Mouse (Mus musculus): Measurements from ENCODE around the gene Polr2j. TPM values are rescaled to one million over a fixed set of nuclear protein-coding genes. Genes with fewer than 3 reads are reported as not detected.
"Not testable (repeated sequence)": the region's sequence is repeated elsewhere in the genome, so short reads cannot be mapped to it uniquely, and the experiment has no call there.

Polr2j gene
- total RNA-seq, 2 experiments from 2014 or later, result 103 to 105 TPM

DNA sequence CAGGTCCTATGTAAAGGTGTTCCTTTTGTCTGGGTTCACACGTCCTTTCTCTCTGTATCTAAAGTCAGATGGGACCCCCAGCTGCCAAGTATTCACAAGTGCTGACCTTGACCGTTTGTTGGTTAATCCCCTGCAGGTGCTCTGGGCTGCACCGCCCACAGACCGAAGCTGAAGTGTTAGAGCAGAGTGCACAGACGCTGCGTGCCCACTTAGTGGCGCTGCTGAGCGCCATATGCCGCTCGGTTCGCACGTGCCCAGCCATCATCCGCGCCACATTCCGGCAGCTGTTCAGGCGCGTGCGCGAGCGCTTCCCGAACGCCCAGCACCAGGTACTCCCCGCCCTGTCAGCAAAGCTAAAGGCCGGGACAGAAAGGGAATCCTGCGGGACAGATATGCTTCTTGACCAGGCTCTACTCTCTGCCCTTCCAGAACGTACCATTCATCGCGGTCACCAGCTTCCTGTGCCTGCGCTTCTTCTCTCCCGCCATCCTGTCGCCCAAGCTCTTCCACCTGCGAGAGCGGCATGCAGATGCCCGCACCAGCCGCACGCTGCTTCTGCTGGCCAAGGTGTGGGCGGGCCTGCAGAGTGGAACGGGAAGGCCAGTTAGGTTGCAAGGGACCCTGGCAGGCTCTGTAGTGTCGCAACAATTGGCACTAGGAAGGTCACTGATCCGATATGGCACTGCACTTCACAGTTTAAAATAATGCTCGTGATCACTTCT lies 14.2 kb upstream of the Polr2j start:
- ATAC-seq (ENCODE audit: poor library complexity, severe bottlenecking), result peak; percentile 98

DNA sequence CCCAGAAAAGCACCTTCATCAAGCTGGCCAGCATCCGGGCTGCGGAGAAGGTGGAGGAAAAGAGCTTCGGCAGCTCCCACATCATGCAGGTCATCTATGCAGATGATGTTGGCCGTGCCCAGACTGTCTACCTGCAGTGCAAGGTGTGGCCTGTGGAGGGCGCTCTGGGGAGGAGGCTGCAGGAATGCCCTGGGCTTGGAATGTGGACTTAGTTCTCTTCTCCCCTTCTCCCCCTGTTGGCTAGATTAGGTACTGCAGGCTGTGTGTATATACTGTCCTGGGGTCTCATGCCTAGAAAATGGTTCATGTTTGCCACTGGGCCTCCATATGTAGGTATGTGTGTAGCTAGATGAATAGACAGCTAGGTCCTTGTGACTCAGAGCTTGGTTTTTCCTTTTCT lies 11.9 kb upstream of the Polr2j start:
- ATAC-seq (ENCODE audit: poor library complexity, severe bottlenecking), result no peak

DNA sequence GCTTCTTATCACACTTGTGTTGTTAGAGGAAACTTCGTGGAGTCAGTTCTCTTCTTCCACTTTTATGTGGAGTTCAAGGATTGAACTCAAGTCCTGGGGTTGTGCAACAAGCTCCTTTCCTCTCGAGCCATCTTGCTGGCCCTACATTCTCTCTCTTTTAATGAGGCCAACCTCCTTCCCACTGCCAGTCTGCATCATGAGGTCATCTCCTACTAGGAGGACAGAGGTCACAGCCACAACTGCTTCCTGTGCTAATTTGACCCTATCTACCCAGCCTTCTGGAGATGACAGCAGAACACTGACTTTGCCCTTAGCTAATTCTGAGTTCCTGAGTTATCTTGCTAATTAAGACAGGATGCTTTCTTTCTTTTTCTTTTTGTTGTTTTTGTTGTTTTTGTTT lies 7.9 kb upstream of the Polr2j start:
- no peak for ATAC-seq (ENCODE audit: poor library complexity, severe bottlenecking)

DNA sequence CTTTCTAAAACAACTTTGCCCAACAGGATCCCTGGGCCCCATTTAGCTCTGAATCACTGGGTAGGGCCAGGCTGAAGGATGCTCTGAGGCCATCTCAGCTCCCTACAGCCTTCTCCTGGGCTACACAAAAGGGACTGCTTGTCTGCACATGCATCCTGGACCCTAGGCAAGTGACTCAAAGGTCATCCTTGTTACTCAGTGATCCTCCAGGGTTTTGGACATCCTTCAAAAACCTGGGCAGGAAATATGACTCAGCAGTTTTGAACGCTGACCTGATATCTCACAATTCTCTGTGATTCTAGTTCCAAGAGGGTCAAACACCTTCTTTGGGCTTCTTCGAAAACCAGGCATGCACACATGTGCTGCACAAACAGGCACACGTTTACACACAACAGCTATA lies 7.4 kb upstream of the Polr2j start:
- no peak for ATAC-seq (ENCODE audit: poor library complexity, severe bottlenecking)

DNA sequence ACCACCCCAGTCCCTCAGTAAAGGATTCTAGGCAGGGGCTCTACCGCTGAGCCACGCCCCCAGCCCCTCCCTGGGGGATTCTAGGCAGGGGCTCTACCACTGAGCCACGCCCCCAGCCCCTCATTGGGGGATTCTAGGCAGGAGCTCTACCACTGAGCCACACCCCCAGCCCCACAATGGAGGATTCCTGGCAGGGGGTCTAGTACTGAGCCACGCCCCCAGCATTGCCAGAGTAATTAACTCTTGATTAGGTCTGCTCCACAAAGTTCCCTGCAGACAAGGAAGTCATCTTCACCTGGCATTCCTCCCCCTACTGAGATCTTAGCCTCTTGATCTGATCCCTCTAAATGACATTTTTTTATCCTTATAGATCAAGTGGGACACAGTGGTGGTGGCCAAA lies 2.9 kb upstream of the Polr2j start:
- not testable (repeated sequence) for ATAC-seq (ENCODE audit: poor library complexity, severe bottlenecking)

DNA sequence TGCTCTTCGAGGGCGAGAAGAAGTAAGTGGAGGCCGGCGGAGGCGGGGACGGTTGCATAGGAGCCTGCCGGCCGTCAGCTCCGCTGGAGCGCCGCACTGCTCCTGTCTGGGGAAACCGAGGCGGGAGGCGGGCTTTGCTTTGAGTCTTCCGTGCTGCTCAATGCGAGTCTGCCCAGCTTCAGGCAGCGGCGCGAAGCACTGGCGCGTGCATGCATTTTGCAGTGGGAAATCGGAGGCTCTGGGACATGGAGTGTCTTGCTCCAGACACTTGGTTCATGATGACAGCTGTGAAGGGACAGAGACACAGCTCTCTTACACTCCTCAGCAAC lies 317 bp downstream of the Polr2j start:
- peak; percentile 55 for ATAC-seq (ENCODE audit: poor library complexity, severe bottlenecking)

DNA sequence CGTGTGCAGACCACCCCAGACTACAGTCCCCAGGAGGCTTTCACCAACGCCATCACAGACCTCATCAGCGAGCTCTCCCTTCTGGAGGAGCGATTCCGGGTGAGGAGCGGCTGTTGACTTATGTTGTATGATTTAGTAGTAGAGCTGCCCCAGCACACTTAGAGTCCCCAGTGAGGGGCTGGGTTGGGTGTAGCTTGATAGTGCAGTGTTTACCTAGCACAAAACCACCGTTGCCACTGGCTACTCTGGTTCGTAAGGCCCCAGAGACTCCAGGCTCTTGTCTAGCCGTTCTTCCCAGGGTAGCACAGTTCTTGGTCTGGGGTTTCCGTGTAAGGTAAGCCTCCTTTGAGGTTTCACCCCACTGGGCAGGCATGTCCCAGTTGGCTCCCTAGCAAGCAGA lies 5.7 kb downstream of the Polr2j start:
- ATAC-seq (ENCODE audit: poor library complexity, severe bottlenecking), result no peak

DNA sequence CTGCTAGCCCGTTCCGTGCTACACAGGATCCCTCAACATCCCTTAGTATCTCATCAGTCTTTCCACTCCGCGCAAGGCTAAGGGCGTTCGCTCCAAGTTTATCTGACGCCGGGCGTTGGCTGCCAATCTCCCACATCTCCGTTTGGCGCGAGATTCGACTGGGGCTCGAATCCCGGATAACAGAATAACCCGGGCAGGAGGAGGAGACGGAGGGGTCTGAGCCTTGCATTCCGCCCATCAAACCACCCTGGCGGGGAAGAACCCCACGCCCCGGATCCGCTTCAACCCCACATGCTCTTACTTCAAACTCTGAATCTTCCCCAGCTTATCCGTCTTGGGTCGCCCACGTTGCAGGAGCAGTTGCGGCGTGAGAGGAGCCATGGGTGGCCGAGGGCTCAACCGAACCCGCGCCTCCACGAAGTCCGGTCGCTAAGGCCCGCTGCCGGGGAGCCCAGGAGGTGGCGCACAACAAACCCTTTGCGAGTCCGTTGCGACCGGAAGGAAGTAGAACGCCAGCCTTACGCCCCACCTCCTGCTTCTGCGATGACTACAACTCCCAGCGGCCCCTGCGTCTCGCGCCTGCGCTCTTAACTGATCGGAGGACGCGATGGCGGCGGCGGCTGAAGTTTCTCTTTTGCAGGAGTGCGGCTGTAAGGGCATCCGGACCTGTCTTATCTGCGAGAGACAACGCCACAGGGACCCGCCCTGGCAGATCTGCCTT lies 19.3 kb downstream of the Polr2j start, which contains the start of the genes Lrwd1 and Alkbh4:
Lrwd1 (minus strand) TSS at position 504 of the 721 bp plus-strand sequence.
Alkbh4 (plus strand) TSS at position 576 of the 721 bp plus-strand sequence.
- peak; percentile 87 for ATAC-seq (ENCODE audit: poor library complexity, severe bottlenecking)

DNA sequence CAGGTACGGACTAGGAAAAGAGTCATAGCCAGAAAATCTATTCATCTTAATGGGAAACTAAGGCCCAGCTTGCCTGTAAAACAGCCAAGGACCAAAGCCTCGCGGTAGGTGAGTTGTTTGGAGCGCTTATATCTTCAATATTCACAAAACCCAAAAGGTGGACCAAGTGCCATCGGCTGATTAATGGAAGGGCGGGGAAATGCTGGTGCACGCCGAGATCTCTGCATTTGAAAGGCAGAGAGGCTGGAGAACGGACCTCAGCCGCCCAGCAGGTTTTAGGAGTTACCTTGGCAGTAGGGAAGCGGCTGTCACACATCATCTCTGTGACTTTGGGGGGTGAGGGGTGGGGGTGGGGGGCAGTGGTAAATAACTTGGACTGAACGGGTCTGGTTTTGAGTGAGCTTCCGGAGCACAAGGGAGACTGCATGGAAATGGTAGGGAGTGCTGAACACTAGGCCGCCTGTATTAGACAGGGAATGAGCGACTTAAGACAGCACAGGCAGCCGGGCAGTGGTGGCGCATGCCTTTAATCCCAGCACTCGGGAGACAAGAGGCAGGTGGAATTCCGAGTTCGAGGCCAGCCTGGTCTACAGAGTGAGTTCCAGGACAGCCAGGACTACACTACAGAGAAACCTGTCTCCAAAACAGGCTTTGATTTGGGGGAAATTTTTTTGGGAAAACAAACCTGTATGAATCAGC lies 20.0 kb downstream of the Polr2j start:
- no peak for ATAC-seq (ENCODE audit: poor library complexity, severe bottlenecking)

DNA sequence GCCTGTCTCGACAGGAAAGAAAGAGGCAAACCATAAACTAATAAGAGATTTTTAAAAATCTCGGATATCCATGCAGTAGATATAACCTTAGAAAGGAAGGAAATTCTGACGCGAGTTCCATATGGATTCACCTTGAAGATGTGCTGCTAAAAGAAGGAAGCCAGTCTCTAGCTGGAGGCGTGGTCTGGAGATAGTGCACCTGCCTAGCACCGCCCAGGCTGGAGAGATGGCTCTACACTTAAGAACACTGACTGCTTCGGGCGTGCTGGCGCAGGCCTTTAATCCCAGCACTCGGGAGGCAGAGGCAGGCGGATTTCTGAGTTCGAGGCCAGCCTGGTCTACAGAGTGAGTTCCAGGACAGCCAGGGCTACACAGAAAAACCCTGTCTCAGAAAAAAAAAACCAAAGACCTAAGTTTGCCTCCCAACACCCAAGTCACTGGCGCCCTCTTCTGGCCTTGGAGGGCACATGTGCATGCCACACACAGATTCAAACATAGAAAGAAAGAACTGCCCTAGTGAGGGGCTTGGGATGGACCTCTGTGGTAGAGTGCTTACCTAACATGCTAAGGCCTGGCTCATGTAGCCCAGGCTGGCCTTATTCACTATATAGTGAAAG lies 21.3 kb downstream of the Polr2j start:
- ATAC-seq (ENCODE audit: poor library complexity, severe bottlenecking), result no peak

DNA sequence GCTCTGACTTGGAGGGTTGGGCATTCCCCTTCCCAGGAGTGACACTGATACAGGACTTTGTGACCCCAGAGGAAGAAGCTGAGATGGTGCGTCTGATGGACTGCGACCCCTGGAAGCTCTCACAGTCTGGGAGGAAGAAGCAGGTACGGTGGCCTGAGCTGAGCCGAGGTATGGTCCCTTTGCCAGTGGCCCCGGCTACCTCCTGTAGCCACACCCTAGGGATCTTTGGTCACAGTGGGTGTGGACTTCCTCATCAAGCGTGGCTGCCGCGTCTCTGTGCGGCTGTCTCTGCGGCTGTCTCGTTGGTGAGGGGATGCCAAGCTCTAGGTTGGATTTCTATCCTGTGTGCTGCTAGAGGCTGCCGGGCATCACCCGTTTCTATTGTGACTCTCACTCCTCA lies 23.0 kb downstream of the Polr2j start:
- peak; percentile 63 for ATAC-seq (ENCODE audit: poor library complexity, severe bottlenecking)

DNA sequence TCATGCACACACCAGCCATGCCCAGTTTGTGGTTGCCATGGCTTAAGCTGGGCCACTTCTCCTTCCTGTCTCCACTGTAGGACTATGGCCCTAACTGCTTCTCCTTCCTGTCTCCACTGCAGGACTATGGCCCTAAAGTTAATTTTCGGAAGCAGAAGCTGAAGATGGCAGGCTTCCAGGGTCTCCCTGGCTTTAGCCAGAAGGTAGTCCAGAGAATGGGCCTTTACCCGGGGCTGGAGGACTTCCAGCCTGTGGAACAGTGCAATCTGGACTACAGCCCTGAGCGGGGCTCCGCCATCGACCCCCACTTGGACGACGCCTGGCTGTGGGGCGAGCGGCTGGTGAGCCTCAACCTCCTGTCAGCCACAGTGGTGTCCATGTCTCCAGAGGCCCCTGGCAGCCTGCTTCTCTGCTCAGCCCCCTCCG lies 23.6 kb downstream of the Polr2j start:
- peak; percentile 62 for ATAC-seq (ENCODE audit: poor library complexity, severe bottlenecking)

DNA sequence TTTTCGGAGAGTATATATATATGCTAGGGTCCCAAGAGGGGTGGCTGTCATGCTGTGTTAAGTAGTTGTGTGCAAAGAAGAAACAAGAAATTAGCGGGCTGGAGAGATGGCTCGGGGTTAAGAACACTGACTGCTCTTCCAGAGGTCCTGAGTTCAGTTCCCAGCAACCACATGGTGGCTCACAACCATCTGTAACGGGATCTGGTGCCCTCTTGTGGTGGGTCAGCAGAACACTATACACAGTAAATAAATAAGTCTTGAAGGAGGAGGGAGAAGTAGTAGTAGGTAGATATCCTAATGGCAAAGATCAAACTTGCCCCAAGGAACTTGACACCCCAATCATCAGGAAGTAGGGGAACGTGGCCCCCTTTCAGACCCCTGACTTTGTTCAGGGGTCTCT lies 26.3 kb downstream of the Polr2j start:
- ATAC-seq (ENCODE audit: poor library complexity, severe bottlenecking), result no peak

DNA sequence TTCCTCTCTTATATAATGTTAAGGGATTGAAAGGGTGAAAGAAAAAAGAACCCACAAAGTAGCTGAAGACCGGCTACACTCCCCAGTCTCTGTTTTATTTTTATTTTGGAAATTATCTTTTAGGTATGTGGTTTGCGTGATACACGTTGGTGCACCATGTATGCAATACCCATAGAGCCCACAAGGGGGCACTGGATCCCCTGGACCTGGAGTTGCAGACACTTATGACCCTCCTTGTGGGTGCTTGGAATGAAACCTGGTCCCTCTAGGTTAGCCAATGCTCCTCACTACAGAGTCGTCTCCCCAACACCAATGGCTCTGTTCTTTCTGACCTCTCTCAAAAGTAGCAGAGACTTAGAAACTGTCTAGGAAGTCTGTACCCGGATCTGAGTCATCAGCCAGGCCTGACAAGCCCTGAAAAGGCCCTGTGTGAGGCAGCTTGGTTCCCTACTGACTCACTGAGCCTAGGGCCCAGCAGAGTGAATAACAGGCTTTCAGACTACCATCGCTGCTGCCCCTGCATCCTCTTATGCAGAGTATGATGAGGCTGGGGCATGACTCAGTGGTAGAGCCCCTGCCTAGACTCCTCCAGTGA lies 26.8 kb downstream of the Polr2j start:
- no peak for ATAC-seq (ENCODE audit: poor library complexity, severe bottlenecking)

DNA sequence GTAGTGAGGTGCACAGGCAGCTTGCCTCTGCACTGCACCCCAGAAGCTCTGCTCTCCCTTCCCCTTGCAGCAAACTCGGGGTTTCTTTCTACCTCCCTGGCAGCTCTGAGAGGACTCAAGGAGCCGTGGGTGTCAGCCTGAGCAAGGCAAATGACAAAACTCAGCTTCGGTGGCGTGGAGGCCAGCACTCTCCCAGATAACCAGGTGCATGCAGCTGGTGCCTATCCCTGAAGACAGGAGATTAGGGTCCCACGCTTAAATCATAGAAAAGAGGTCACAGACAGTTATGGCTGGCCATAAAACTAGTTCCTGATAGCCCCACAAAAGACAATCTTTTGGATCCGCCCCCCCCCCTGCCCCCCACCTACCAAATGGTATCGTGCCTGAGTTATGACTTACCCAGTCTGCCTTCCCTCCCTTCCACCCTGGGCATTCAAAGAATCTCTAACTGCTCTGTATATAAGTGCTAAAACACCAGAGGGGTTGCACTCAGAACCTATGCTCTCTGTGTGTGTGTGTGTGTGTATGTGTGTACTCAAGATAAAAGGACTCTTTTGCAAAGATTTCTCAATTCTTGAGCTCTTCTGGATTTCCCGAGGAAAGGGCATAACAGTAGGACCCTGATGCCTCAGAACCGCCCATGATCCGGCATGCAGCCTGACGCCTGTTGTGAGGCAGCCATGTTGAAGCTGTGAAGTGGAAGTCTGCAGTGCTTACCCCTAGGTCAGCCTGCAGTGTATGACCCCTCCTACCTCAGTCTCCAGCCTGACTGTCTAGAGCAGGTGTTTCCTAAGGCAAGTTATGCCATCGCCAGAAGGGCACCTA lies 28.4 kb downstream of the Polr2j start:
- ATAC-seq (ENCODE audit: poor library complexity, severe bottlenecking), result no peak

DNA sequence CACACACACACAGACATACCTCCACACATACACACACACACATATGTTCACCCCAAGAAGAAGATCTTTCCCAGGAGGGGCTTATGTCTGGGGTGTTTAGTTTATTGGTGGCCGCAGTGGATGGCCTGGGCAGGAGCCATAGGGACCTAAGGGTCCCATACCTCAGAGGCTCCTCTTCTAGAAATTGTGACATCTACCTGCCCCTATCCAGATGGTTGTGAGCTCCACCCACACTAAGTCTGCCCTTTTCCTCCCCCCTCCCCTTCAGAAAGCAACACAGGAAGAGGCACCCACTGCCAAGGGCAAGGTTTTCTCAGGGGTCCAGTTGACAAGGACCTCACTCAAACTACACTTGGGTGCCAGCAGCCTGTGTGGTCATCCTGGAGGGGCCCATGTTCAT lies 30.5 kb downstream of the Polr2j start:
- no peak for ATAC-seq (ENCODE audit: poor library complexity, severe bottlenecking)

DNA sequence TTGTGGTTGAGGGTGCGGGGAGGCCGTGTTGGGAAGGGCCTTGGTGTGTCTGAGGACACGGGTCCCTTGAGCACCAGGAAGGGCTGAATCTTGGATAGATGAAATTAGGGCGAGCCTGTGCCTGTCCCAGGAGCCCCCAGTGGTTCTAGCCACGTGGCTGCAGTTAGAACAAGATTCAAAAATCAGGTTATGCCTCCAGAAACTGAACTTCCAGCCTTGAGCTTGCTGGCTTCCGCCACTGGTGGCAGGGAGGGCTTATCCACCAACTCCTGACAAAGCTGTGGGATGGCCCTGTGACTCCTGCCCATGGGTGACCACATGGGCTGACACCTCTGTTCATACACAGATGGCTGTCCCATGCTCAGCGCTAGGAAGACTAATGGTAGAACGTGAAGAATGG lies 31.3 kb downstream of the Polr2j start:
- no peak for ATAC-seq (ENCODE audit: poor library complexity, severe bottlenecking)

DNA sequence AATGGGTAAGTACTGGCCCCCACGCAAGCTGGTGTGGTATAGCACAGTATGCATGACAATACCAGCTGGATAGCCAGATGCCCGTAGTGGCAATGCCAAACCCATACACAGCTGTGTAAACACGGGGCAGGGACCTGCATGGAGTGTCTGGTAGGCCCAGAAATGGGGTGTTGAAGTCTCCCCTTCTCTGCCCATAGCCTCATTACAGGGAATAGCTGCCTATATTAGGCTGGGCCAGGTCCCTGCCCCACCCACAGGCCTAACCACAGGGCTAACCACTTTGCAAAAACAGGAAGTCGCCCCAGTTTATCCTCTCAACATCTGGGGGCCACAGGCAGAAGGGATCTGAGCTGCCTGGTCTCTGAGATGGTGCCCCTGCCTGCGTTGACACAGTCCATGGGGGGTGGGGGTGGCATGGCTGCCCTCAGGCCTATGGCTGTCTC lies 32.7 kb downstream of the Polr2j start:
- peak; percentile 90 for ATAC-seq (ENCODE audit: poor library complexity, severe bottlenecking)

DNA sequence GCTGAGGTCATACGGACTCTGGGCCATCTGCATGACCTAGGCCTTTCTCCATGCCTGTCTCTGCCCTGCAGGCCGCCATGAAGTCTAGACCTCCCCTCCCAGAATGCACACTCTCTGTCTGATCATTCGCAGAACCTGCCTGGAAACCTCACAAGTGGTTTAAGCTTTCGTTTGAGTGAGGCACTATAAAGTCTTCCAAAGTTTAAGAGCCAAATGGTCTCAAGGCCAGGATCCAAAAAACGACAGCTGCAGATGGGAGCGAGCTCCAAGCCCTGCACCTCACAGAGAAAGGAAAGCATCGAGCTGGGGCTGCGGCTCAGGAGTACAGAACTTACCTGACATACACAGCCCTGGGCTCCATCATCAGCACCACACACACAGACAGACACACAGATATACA lies 35.9 kb downstream of the Polr2j start:
- ATAC-seq (ENCODE audit: poor library complexity, severe bottlenecking), result no peak

DNA sequence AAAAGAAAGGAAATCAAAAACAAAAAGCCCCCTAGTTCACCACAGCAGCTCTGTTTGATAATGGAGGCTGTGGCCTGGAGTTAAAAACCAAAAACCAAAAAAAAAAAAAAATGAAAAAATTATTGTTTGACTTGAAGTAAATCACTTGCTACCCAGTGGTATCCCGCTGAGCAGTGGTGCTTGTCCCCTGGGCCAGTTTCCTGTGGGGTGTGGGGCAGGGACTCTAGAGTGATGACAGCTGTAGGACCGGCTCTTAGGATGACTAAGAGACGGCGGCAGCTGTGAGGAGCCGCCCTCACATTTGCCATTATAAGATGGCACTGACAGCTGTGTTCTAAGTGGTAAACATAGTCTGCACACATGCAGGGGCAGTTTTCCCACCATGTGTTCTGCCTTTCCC lies 39.0 kb downstream of the Polr2j start:
- ATAC-seq (ENCODE audit: poor library complexity, severe bottlenecking), result no peak

Measured in megakaryocyte, adult 5-6 weeks (primary cell).